ENCODE assay signal across 8 mouse cellular contexts in the genomic region with DNA sequence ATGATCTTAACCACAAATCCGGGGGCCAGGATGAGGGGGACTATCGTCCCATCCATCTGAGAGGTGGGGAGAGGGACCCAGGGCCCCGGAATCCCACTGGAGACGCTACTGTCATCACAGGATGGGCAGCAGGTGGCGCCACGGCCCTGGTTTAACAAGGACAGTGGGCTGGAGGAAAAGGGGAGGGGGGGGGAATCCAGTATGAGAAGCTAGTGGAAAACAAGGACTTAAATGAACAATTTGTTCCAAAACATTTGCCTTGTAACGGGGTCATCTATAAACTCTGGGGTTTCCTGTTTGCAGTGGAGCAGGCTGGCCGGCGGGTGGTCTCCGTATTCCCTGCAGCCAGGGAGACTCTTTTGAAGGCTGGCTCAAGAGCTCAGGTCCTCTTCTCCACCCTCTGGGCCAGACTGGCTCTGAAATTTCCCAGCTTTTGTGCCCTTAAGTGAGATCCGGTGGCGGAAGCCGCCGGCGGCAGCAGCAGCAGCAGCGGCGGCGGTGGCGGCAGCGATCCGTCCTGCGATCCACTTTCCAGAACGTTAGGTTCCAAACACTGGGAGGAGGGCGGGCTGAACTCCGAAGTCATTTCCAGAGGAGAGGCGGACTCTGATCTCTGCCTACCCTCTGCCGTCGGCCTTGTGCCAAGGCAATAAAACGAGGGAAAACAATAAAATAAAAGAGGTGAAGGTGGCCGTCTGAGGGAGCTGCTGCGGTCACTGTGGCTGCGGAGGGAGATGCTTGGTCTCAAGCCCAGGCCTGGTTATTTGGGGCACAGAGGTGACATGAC.
DNase-seq lines count a peak whose midpoint lies in the region; ATAC-seq and TF ChIP-seq lines count a peak whose summit lies in the region.

No protein-coding gene starts in this region.

- DNase-seq in R1 (ENCODE audit: low read depth, low spot score) = peak; percentile 77
- DNase-seq in gastrocnemius, postnatal 25 days = peak; percentile 68
- peak; percentile 91 for DNase-seq in intestine, embryonic 14.5 days (ENCODE audit: low spot score)
- peak; percentile 74 to 90 for DNase-seq in left cerebral cortex, postnatal 10 days (ENCODE audit: extremely low spot score in 1 of 2, low spot score in 2 of 2)
- DNase-seq in right cerebral cortex, postnatal 14 days = peak; percentile 91
- DNase-seq in yolk sac, embryonic 10.5 days (ENCODE audit: low spot score) = peak; percentile 71

- under 1% methylated on average over 32 of the region's 32 CpGs for WGBS in intestine, embryonic 14.5 days

- H3K4me2 ChIP-seq in intestine, embryonic 14.5 days (ENCODE audit: low read length) = peak overlapping the region; percentile 86

- peak overlapping the region; percentile 32; the same call in 1 of the 2 replicates for H3K27ac ChIP-seq in cortical plate, adult 2 months (ENCODE audit: insufficient read depth, low read length)
- peak overlapping the region; percentile 87 for H3K27ac ChIP-seq in intestine, embryonic 14.5 days (ENCODE audit: low read depth)

- peak; percentile 70 for TF ChIP-seq CTCF in cortical plate, adult 2 months (IDR thresholded peaks at IDR 0.05; ENCODE audit: extremely low read depth, insufficient read depth, low read length)

- no peaks in the 10 kb centered on the region for H3K4me1 ChIP-seq in cortical plate, adult 2 months (ENCODE audit: control insufficient read depth, insufficient read depth, low read length)
- peaks cover 31% of the 10 kb centered on the region for H3K4me1 ChIP-seq in intestine, embryonic 14.5 days (replicated peaks; ENCODE audit: control insufficient read depth, insufficient read depth, low read length)
- H3K4me1 ChIP-seq in megakaryocyte, embryonic 14.5 days = peaks cover 20% of the 10 kb centered on the region

- TF ChIP-seq POLR2A in cortical plate, adult 2 months (IDR thresholded peaks at IDR 0.05; ENCODE audit: extremely low read depth, insufficient read depth, low read length) = no peak

- no peaks in the 10 kb centered on the region for H3K9me3 ChIP-seq in intestine, embryonic 14.5 days (ENCODE audit: control insufficient read depth, low read length)
- peaks cover 8% of the 10 kb centered on the region for H3K9me3 ChIP-seq in megakaryocyte, embryonic 14.5 days

- peak overlapping the region; percentile 53 for H3K9ac ChIP-seq in intestine, embryonic 14.5 days (ENCODE audit: low read length)

- peak overlapping the region; percentile 13 for H3K4me3 ChIP-seq in cortical plate, adult 2 months (ENCODE audit: insufficient read depth, low read length)
- H3K4me3 ChIP-seq in intestine, embryonic 14.5 days (ENCODE audit: low read depth, low read length) = peak overlapping the region; percentile 40
- H3K4me3 ChIP-seq in megakaryocyte, embryonic 14.5 days (replicated peaks) = peak overlapping the region; percentile 89

- H3K27me3 ChIP-seq in intestine, embryonic 14.5 days (replicated peaks; ENCODE audit: control insufficient read depth, insufficient read depth, low read length) = 0 out of 2 replicates have a peak, but pooled peaks cover 4% of the 10 kb centered on the region
- H3K27me3 ChIP-seq in megakaryocyte, embryonic 14.5 days (replicated peaks) = peaks cover 76% of the 10 kb centered on the region

- intact Hi-C loops in left cerebral cortex, postnatal 10 days (cut with DNase I) = loop anchor here (2.0 to 10.0 kb wide), 3 partner anchors 229 to 403 kb away; a partner anchor contains a TSS

- peak; percentile 57; the same call in 1 of the 2 replicates for ATAC-seq in intestine, embryonic 14.5 days (replicated peaks; ENCODE audit: low FRiP score, low TSS enrichment, low read depth)

- no peaks in the 10 kb centered on the region for H3K36me3 ChIP-seq in intestine, embryonic 14.5 days (ENCODE audit: control insufficient read depth, insufficient read depth, low read length)
- no peaks in the 10 kb centered on the region for H3K36me3 ChIP-seq in megakaryocyte, embryonic 14.5 days (replicated peaks; ENCODE audit: low read length)

Comparison
In these comparisons a context has a peak if more than half of its experiments do, and no peak if none do; other contexts are left out.
1. Peak in every context shown above with its lines: DNase-seq, ATAC-seq, H3K4me3 ChIP-seq and H3K27ac ChIP-seq.
2. H3K4me3 ChIP-seq: peak in every context shown above with its lines; median percentile 89 in megakaryocyte, embryonic 14.5 days; 40 in intestine, embryonic 14.5 days; 13 in cortical plate, adult 2 months.